Mouse (Mus musculus) forebrain, embryonic 14.5 days (tissue): Measurements from ENCODE around the gene Igsf8. TPM values are rescaled to one million over a fixed set of nuclear protein-coding genes. Genes with fewer than 3 reads are reported as not detected.

ENCODE experiments used
- ATAC-seq: fragments of 200-750 bp; cut with Nextera tagmentation; 2 replicates; pipeline ENCODE4 v1.8.0; 2017; ENCODE audit warnings: mild to moderate bottlenecking, moderate library complexity
- DNase-seq: peaks from one replicate; pipeline ENCODE4 v3.0.0-alpha.2; 2015; ENCODE audit warnings: low spot score
- H3K27ac ChIP-seq: fragments of 300-500 bp; sonication (generic); 2 replicates; pipeline ENCODE4 v1.5.1; 2014; ENCODE audit warnings: low read depth, mild to moderate bottlenecking, control low read depth, low read length, moderate library complexity
- H3K27me3 ChIP-seq: fragments of 300-500 bp; sonication (generic); replicated peaks from 2 replicates; pipeline ENCODE4 v1.6.1; 2014; ENCODE audit warnings: low read length, control low read depth, mixed read lengths; ENCODE audit not compliant: control insufficient read depth, insufficient read depth
- H3K36me3 ChIP-seq: fragments of 300-500 bp; sonication (generic); 2 replicates; pipeline ENCODE4 v1.6.1; 2014; ENCODE audit warnings: low read length, control low read depth; ENCODE audit not compliant: control insufficient read depth, insufficient read depth
- H3K4me1 ChIP-seq: fragments of 300-500 bp; sonication (generic); 2 replicates; pipeline ENCODE4 v1.6.1; 2014; ENCODE audit warnings: antibody characterized with exemption, low read length, control low read depth; ENCODE audit not compliant: control insufficient read depth, insufficient read depth
- H3K4me2 ChIP-seq: fragments of 300-500 bp; sonication (generic); 2 replicates; pipeline ENCODE4 v1.6.1; 2014; ENCODE audit warnings: mild to moderate bottlenecking, control low read depth, low read length
- H3K4me3 ChIP-seq: fragments of 300-500 bp; sonication (generic); 2 replicates; pipeline ENCODE4 v1.5.1; 2014; ENCODE audit warnings: low read depth, low read length, control low read depth
- H3K9ac ChIP-seq: fragments of 300-500 bp; sonication (generic); 2 replicates; pipeline ENCODE4 v1.6.1; 2014; ENCODE audit warnings: mild to moderate bottlenecking, low read length, control low read depth, moderate library complexity
- H3K9me3 ChIP-seq: fragments of 300-500 bp; sonication (generic); replicated peaks from 2 replicates; pipeline ENCODE4 v1.6.1; 2016; ENCODE audit warnings: low read length, control low read depth, mixed read lengths; ENCODE audit not compliant: control insufficient read depth
- WGBS: fragments of 180-500 bp; shearing (Covaris S2); extraction: QIAGEN DNeasy Blood & Tissue Kit; methylation state at CpG from one replicate; pipeline ENCODE4 v1.1.7; 2014; 5-methylcytosine and 5-hydroxymethylcytosine counted together
- polyA plus RNA-seq: library from polyadenylated mRNA; unstranded; fragments of >200 nt; fragmentation: Nextera tagmentation; extraction: Ambion mirVana; gene quantifications from 2 replicates; pipeline ENCODE4 v1.2.1, GENCODE M21; 2014

Gene Igsf8
- polyA plus RNA-seq, 1 experiment from 2014 or later: 147 TPM

- H3K4me2 ChIP-seq: no peak overlapping the region
- DNase-seq (no peak), ATAC-seq (no peak)
- peaks cover under 1% of the 10 kb centered on the region; the same call in 1 of the 2 replicates for H3K36me3 ChIP-seq
- no peaks in the 10 kb centered on the region for H3K27me3 ChIP-seq
- peaks cover 17% of the 10 kb centered on the region for H3K4me1 ChIP-seq
- WGBS: 90% methylated on average over 16 of the region's 16 CpGs
- H3K9ac ChIP-seq: no peak overlapping the region
- H3K9me3 ChIP-seq: no peaks in the 10 kb centered on the region
- H3K27ac ChIP-seq: no peak overlapping the region
- no peak overlapping the region for H3K4me3 ChIP-seq
Observed at GRCm38 (mm10) chr1:172327206-172328001, 66.0 kb downstream of the Igsf8 start.

- Histone ChIP-seq H3K4me1 (peaks cover 11% of the 10 kb centered on the region), H3K9ac (no peak overlapping the region), H3K27me3 (no peaks in the 10 kb centered on the region), H3K9me3 (no peaks in the 10 kb centered on the region), H3K4me2 (no peak overlapping the region), H3K27ac (no peak overlapping the region), H3K4me3 (no peak overlapping the region), H3K36me3 (no peaks in the 10 kb centered on the region)
- 85% methylated on average over 3 of the region's 3 CpGs for WGBS
- ATAC-seq (no peak), DNase-seq (no peak)
Observed at GRCm38 (mm10) chr1:172328041-172328440, 66.6 kb downstream of the Igsf8 start.

- Histone ChIP-seq H3K4me3 (no peak overlapping the region), H3K27me3 (no peaks in the 10 kb centered on the region), H3K27ac (no peak overlapping the region), H3K36me3 (no peaks in the 10 kb centered on the region), H3K4me2 (peak overlapping the region; percentile 42), H3K9ac (no peak overlapping the region), H3K9me3 (no peaks in the 10 kb centered on the region), H3K4me1 (peaks cover 11% of the 10 kb centered on the region)
- ATAC-seq (no peak), DNase-seq (no peak)
- WGBS: 92% methylated on average over 7 of the region's 7 CpGs
Observed at GRCm38 (mm10) chr1:172328461-172328860, 67.0 kb downstream of the Igsf8 start.

GRCm38 (mm10) chr1:172329131-172329530 is 67.7 kb downstream of the Igsf8 start, which contains the start of gene Kcnj9:
Gene Kcnj9, minus strand, starts transcription at chr1:172329318.
- H3K27me3 ChIP-seq: no peaks in the 10 kb centered on the region
- peak within 1 kb of the TSS; percentile 49 for H3K9ac ChIP-seq
- peak within 1 kb of the TSS; percentile 20 for H3K4me3 ChIP-seq
- H3K4me1 ChIP-seq: peaks cover 11% of the 10 kb centered on the region
- H3K27ac ChIP-seq: no peak within 1 kb of the TSS
- H3K9me3 ChIP-seq: no peaks in the 10 kb centered on the region
- H3K4me2 ChIP-seq: peak within 1 kb of the TSS; percentile 42
- peak; percentile 79 for ATAC-seq
- no peaks in the 10 kb centered on the region for H3K36me3 ChIP-seq
- peak; percentile 93 for DNase-seq
- WGBS: 15% methylated on average over 9 of the region's 9 CpGs

- WGBS: 78% methylated on average over 6 of the region's 6 CpGs
- Histone ChIP-seq H3K4me1 (peaks cover 11% of the 10 kb centered on the region), H3K4me3 (no peak overlapping the region), H3K9ac (0 out of 2 replicates have a peak overlapping the region, but pooled peaks have one; percentile 49), H3K36me3 (no peaks in the 10 kb centered on the region), H3K4me2 (no peak overlapping the region), H3K9me3 (no peaks in the 10 kb centered on the region), H3K27me3 (no peaks in the 10 kb centered on the region), H3K27ac (no peak overlapping the region)
- no peak for ATAC-seq
- DNase-seq: no peak
Observed at GRCm38 (mm10) chr1:172329616-172330015, 68.2 kb downstream of the Igsf8 start.

GRCm38 (mm10) chr1:172331422-172331947 is 70.0 kb downstream of the Igsf8 start:
- no peaks in the 10 kb centered on the region for H3K9me3 ChIP-seq
- H3K9ac ChIP-seq: no peak overlapping the region
- WGBS: 50% methylated on average over 8 of the region's 8 CpGs
- H3K4me2 ChIP-seq: no peak overlapping the region
- no peak overlapping the region for H3K4me3 ChIP-seq
- DNase-seq: no peak
- ATAC-seq: no peak
- H3K27ac ChIP-seq: no peak overlapping the region
- H3K27me3 ChIP-seq: no peaks in the 10 kb centered on the region
- H3K36me3 ChIP-seq: no peaks in the 10 kb centered on the region
- H3K4me1 ChIP-seq: peaks cover 11% of the 10 kb centered on the region

GRCm38 (mm10) chr1:172332925-172333324 is 71.5 kb downstream of the Igsf8 start:
- WGBS: 86% methylated on average over 2 of the region's 2 CpGs
- Histone ChIP-seq H3K9me3 (no peaks in the 10 kb centered on the region), H3K4me3 (no peak overlapping the region), H3K4me1 (peaks cover 11% of the 10 kb centered on the region; the same call in 1 of the 2 replicates), H3K36me3 (no peaks in the 10 kb centered on the region), H3K27me3 (no peaks in the 10 kb centered on the region), H3K9ac (no peak overlapping the region), H3K27ac (no peak overlapping the region), H3K4me2 (no peak overlapping the region)
- no peak for DNase-seq
- ATAC-seq: no peak

- ATAC-seq: no peak
- WGBS: 17% methylated on average over 3 of the region's 3 CpGs
Observed at GRCm38 (mm10) chr1:172333512-172333911, 72.1 kb downstream of the Igsf8 start.

GRCm38 (mm10) chr1:172335804-172336203 is 74.4 kb downstream of the Igsf8 start:
- Histone ChIP-seq H3K9ac (no peak overlapping the region), H3K27me3 (no peaks in the 10 kb centered on the region), H3K4me1 (peaks cover 5% of the 10 kb centered on the region; the same call in 1 of the 2 replicates), H3K9me3 (no peaks in the 10 kb centered on the region), H3K4me2 (no peak overlapping the region), H3K27ac (no peak overlapping the region), H3K4me3 (no peak overlapping the region), H3K36me3 (no peaks in the 10 kb centered on the region)
- WGBS: 81% methylated on average over 15 of the region's 15 CpGs
- DNase-seq: no peak
- no peak for ATAC-seq

More at GRCm38 (mm10) chr1:172333512-172333911, 72.1 kb downstream of the Igsf8 start:
- H3K27ac ChIP-seq: no peak overlapping the region
- no peak overlapping the region for H3K4me2 ChIP-seq
- peaks cover 9% of the 10 kb centered on the region; the same call in 1 of the 2 replicates for H3K4me1 ChIP-seq
- no peak for DNase-seq
- H3K27me3 ChIP-seq: no peaks in the 10 kb centered on the region
- no peak overlapping the region for H3K9ac ChIP-seq
- H3K9me3 ChIP-seq: no peaks in the 10 kb centered on the region
- no peak overlapping the region for H3K4me3 ChIP-seq
- no peaks in the 10 kb centered on the region for H3K36me3 ChIP-seq
